Mouse (Mus musculus) layer of hippocampus, adult 8-10 months (tissue): ENCODE measurements around the gene Memo1. TPM values are rescaled to one million over a fixed set of nuclear protein-coding genes. Genes with fewer than 3 reads are reported as not detected.
"Not testable (repeated sequence)": the region's sequence is repeated elsewhere in the genome, so short reads cannot be mapped to it uniquely, and the experiment has no call there.

Experiments used
- DNase-seq, 2 experiments: peaks; one replicate each; pipeline ENCODE4 v3.0.0; 2022; ENCODE audit warnings: low spot score in 2 of 2
- total RNA-seq, 4 experiments: library from RNA; stranded (reverse); gene quantifications; 2 replicates each; pipeline ENCODE4 v1.2.4; 2022

The Memo1 gene
- total RNA-seq, 4 experiments from 2014 or later: 45.7 to 51.9 (median 48.2) TPM

- no peak for DNase-seq
Measured at GRCm38 (mm10) chr17:74264333-74265155, 30.8 kb downstream of the Memo1 start.

GRCm38 (mm10) chr17:74262415-74262814, 32.9 kb downstream of the Memo1 start:
- no peak for DNase-seq

GRCm38 (mm10) chr17:74245284-74245683, 50.0 kb downstream of the Memo1 start:
- DNase-seq: no peak

- no peak for DNase-seq
Measured at GRCm38 (mm10) chr17:74242788-74243187, 52.5 kb downstream of the Memo1 start.

GRCm38 (mm10) chr17:74240322-74240721, 55.0 kb downstream of the Memo1 start:
- no peak for DNase-seq

- DNase-seq: no peak
Measured at GRCm38 (mm10) chr17:74228131-74228759, 67.1 kb downstream of the Memo1 start.

GRCm38 (mm10) chr17:74217304-74217703, 78.0 kb downstream of the Memo1 start:
- DNase-seq: no peak

GRCm38 (mm10) chr17:74212831-74213524, 82.3 kb downstream of the Memo1 start:
- DNase-seq: not testable (repeated sequence)

GRCm38 (mm10) chr17:74209143-74209908, 86.0 kb downstream of the Memo1 start:
- DNase-seq: no peak

GRCm38 (mm10) chr17:74195943-74196342, 99.4 kb downstream of the Memo1 start:
- no peak for DNase-seq

GRCm38 (mm10) chr17:74194755-74195154, 100.6 kb downstream of the Memo1 start:
- no peak for DNase-seq

- no peak for DNase-seq
Measured at GRCm38 (mm10) chr17:74193463-74193862, 101.9 kb downstream of the Memo1 start.

- no peak for DNase-seq
Measured at GRCm38 (mm10) chr17:74191446-74191845, 103.9 kb downstream of the Memo1 start.

- no peak for DNase-seq
Measured at GRCm38 (mm10) chr17:74186197-74186596, 109.1 kb downstream of the Memo1 start.

GRCm38 (mm10) chr17:74184739-74185138, 110.6 kb downstream of the Memo1 start:
- DNase-seq: no peak

- no peak for DNase-seq
Measured at GRCm38 (mm10) chr17:74180889-74181288, 114.4 kb downstream of the Memo1 start.

GRCm38 (mm10) chr17:74179640-74180039, 115.7 kb downstream of the Memo1 start:
- DNase-seq: not testable (repeated sequence)

- DNase-seq: no peak
Measured at GRCm38 (mm10) chr17:74173726-74174125, 121.6 kb downstream of the Memo1 start.

- no peak for DNase-seq
Measured at GRCm38 (mm10) chr17:74172834-74173233, 122.5 kb downstream of the Memo1 start.

- DNase-seq: no peak
Measured at GRCm38 (mm10) chr17:74159443-74159894, 135.9 kb downstream of the Memo1 start.

- no peak for DNase-seq
Measured at GRCm38 (mm10) chr17:74158161-74158560, 137.2 kb downstream of the Memo1 start.
